Mouse (Mus musculus) ES-CJ7 (cell line): ENCODE data around the gene Fhl3.
"Not testable (repeated sequence)": the region's sequence is repeated elsewhere in the genome, so short reads cannot be mapped to it uniquely, and the experiment has no call there.

Experiments used
- DNase-seq: peaks from one replicate; pipeline ENCODE4 v3.0.0; 2011; ENCODE audit warnings: low read depth, low spot score

The Fhl3 gene

DNA sequence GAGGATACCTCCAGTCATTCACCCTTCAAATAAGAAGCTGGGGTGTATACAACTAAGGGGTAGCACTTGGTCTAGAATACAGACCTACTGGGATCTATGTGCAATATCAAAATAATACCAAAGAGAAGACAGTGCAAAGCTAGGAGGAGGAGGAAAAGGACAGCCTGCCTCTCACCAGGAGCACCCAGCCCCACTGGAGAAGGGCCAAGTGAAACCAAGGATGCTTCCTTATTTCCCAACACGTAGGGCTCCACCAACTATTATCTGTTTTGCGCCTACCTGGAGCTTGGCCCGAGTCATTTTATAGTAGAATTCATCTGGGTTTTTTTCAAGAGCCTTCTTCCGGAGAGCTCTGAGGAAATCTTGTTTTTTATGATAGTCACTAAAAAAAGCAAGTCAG, 17.0 kb upstream of the Fhl3 start:
- DNase-seq, result no peak

DNA sequence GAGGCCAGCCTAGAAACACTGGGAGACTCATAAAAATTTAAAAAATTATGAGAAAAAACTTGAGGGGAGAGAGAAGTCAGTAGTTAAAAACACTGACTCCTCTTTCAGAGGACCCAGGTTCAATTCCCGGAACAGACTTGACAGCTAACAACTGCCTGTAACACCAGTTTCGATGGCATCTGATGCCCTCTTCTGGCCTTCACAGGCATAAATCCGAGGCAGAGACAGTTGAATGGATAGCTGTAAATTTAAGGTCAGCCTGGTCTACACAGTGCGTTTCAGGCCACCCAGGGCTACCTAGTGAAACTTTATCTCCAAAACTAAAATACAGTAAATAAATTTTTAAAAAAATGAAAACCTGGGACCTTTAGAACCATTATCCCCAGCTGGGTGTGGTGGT, 15.5 kb upstream of the Fhl3 start:
- no peak for DNase-seq

DNA sequence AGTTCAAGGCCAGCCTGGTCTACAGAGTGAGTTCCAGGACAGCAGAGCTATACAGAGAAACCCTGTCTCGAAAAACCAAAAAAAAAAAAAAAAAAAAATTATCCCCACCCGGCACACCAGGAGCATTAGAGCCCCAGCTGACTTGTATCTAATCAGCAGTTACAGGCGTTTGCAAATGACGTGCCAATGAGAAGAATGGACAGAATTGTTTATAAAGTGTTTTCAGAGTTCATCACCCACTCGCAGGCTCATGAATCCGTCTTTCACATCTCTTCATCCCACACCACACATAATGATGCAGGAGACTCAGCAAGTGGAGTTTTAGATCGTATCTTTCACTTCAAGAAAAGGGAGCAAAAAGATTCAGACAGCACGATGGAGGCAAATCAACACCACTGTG, 15.0 kb upstream of the Fhl3 start:
- no peak for DNase-seq

DNA sequence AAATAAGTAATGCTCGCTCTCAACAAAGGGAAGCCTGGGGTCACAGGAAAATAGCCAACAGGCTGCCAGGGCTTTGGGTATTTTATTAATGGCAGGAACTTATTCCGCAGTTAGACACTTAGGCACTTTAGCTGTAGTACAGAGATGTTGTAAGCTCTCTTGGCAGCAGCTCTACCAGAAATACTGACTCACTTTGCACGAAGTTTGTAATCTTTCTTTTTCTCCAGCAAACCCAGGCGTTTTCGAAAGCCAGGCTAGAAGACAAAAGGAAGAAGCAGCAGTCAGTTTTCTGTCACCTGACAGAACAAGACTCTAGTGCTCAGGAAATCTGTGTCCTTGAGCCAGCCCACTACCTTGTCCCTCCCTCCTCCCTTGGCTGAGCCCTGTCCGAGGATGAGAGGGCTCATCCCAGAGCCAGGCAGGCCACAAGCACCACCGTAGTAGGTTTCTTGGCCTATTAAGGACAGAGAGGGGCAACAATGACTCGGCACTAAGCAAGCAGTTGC, 14.6 kb upstream of the Fhl3 start:
- DNase-seq, result no peak

DNA sequence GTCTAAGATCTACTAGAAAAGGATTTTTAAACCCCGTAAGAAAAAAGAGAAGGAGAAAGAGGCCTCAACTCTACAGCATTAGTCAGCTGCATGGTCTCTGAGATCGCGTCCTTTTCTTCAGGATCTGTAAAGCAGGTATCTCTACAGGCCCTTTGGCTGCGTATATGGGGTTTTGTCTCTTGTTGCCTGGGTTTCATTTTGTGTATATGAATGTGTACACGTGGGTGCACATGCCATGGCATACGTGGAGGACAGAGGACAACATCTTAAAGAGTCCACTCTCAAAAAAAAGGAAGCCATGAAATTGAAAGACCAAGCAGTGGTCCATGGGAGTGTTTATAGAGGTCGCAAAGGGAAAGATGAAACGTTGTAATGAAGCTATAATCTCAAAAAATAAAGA, 9.0 kb upstream of the Fhl3 start:
- DNase-seq, result no peak

DNA sequence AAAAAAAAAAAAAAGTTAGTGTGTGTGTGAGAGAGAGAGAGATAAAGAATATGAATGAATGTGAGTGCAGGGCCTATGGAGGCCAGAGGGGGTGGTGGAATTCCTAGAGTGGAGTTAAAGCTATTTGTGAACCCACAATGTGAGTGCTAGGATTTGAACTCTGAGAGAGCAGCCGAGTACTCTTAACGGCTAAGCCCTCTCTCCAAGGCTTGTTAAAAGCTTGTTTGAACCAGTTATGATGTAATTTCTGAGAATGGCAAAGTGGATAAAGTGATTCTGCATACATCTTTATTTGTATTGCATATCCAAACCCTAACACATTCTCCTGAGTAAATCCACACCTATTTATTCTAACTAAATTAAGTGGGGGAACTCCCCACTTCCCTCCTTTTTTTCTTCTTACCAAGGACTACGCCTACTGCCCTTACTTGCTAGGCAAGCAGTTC, 8.1 kb upstream of the Fhl3 start:
- no peak for DNase-seq

DNA sequence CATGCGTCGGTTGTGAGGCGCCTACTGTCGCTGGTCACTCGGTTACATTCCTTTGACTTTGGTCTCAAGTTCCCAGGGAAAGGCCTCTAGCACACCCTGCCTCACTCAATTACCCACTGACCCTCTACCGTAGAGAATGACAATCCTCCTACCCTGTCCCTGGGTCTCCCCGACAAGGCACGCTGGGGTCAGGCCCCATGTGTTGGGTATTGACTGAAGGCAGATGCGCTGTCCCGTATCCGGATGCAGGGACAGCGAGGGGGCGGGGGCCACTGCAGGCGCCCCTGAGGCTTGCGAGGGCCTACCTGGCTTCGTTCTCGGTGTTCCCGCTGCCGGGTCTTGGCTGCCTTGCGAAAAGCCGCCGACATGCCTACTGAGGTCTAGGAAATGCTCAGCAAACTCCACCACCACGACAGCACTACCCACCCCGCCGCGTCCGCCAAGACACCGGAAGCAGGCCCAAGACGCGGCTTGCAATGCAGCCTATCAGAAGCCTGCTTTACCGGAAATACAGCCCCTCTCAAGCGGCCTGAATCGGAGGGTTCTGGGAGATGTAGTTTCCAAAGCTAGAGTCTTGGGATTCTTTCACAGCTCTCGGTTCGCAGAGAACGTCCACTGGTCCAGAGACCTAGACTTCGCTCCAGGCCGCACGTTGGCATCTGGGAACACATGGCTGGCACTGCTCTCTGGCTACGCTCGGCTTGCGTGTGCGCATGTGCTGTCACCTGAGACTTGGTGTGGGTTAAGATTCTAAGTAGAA, 7.2 kb upstream of the Fhl3 start, which contains the start of gene Utp11:
Gene Utp11, minus strand, starts transcription at position 466 of the 760 bp plus-strand sequence.
- peak; percentile 93 for DNase-seq

DNA sequence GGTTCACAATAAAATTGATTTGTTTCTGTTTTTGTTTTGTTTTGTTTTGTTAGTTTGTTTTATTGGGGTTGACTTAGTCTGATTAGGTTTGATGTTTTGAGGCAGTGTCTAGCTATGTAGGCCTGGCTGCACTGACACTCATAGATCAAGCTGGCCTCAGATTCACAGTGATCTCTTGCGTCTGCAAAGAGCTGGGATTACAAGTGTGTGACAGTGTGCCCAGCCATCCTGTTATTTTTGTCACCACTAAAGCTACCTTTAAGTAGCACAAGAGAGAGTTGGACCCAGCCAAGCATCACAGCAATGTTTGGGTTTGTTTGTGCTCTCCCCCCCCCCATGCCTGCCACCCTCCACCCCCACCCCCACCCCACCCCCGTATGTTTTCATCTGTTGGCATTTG, 5.9 kb upstream of the Fhl3 start:
- no peak for DNase-seq

DNA sequence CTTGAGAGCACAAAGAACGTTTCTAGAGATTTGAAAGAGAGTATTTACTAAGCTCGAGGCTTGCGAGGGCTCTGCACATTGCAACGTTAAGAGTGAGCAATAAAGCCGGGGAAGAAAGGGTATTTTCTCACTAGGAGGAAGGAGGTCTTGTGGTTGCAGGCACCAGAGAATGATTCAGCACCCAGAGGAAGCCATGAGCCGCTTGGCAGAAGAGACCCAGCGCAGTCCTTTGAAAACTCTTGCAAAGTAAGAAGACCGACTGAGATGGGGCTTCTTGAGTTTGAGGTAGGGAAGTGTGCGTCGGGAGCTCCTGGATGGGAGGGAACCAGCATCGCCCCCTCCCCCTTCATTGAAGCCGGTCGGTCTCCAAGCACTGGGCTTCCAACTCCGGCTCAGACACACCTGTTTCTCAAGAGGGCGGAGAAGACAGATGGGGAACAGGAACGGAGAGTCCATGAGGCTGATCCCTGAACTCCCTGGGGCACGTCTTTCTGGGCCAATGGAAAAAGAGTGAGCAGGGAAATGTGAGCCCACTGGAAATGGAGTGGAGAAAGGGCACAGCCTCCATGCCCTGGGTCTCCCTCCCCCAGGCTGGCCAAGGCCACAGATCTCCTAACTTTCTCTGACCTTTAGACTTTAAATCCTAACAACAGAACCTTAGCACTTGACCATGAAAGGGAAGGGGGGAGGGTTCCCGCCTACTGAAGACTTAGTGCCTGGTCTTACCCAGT, 4.5 kb upstream of the Fhl3 start:
- DNase-seq, result peak; percentile 70

DNA sequence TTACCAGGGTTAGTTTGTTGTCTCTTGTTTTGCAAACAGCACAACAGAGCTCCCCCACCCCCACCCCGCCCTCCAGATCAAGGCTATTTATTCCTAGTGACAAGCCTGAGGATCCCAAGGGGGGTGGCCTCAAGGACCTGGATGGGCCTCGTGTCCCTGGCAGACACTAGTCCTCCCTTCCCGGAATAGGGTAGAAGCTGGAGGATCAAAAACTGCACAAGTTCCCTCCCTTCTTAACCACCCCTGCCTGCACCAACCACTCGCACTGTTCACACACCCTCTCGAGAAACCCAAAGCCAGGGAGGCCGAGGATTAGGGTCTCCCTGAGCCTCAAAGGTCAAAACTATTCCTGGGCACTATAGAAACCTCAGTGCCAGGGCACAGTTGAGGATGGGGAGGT, 710 bp upstream of the Fhl3 start:
- DNase-seq, result no peak

DNA sequence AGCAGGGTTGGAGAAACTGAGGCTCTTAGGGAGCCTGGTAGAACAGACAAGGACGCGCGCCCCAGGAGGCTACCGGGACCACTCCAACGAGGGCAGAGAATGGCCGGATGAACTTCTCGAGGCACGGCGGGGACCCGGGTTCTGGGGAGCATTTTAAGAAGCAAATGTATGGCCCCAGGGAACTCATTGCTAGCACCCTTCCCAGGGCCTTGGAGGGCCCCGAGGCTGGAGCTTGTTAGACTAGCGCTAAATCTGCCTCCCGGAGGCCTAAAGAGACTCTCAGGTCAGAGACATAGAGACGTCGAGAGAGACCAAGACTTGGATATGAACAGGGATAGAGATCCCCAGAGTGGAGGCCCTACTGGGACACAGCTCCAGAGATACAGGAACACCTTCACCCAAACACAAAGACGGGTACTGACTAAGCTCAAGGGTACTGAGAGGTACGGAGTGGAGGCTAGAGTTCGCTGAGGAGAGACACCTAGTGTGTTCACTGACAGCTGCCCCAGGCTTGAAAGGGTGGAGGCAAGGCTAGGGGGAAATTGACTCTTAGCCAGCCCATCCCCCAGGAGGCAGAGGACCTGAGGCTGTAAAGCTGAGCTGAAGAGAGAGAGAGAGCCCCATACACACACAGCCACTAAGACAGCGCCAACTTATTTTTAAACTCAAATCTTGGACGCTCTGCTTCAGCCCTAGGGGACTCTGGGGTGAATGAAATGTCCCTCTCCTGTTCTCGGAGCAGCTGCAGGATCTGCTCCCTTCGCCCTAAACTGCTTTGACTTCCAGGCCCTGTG, 748 bp downstream of the Fhl3 start:
- peak; percentile 72 for DNase-seq

DNA sequence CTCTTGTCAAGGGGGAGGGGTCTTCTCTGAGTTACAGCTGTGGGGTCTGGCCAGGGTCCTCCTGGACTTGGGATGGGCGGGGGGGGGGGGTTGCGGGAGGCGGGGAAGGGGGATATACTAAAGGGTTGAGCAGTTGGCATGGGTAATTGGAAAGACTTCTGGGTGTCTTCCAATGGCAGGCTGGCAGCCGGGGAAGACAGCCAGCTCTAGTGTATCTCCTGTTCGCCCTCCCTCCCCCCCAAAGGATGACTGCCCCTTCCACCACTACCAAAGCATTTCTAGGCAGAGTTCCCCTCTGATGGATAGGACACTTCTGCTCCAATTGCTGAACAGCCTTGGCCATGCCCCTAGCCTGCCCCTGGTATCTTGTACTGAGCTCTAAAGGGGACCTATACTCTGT, 1.4 kb downstream of the Fhl3 start:
- no peak for DNase-seq

DNA sequence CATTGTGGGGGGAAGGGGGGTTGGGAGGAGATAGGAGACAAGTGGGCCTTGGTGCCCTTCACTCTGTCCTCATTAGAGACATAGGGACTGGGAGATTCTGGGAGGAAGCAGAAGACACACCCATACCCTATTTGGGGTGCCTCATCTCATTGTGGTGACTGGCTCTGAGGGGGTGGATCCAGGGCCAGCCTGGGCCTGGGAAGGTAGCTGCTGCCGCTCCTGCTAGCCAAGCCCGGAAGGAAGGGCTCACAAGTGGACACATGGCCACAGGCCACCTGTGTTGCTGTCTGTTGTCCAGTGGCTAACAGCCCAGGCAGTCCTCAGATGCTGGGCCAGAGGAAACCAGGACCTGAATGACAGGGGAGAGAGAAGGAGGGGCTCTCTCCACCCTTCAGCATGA, 2.9 kb downstream of the Fhl3 start:
- DNase-seq, result peak; percentile 25

DNA sequence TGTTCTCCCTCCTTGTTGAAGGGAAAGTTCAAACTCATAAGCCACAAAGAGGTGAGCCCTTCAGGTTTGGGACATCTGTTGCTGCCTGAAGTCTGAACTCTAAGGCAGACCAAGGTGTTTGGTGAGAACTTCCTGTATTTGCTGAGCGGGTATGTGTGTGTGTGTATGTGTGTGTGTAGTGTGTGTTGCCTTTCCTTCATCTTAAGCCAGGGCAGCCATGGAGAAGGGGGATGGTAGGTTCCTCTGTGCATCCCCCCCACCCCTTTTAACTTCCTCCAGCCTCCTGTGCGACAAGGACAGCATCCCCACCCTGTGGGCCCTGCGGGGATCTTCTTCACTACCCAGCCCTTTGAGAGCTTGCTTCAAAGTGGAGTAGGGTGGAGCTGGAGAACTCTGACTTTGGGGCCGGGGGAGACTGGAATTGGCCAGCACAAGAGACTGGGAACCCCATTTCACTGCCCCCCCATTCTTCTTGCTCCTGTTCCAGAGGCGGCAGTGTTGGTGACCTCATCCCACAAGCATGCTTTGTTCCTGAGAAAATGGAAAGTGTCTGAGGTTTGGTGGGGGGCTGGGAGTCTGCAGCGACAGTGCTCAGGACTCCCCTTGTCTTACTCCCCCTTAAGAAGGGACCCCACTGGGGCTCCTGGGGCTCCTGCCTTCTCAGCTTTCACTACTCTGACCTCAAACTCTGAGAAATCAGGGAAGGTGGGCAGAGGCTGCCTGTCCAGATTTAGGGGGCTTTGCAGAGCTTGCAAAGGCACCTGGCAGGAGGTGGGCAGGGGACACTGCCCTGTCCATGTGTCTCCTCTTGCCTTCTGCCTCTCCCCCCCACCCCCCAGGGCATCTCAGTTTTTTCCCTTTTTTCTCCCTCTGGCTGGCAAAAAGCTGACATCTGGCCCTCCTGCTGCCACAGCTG, 3.6 kb downstream of the Fhl3 start:
- peak; percentile 83 for DNase-seq

DNA sequence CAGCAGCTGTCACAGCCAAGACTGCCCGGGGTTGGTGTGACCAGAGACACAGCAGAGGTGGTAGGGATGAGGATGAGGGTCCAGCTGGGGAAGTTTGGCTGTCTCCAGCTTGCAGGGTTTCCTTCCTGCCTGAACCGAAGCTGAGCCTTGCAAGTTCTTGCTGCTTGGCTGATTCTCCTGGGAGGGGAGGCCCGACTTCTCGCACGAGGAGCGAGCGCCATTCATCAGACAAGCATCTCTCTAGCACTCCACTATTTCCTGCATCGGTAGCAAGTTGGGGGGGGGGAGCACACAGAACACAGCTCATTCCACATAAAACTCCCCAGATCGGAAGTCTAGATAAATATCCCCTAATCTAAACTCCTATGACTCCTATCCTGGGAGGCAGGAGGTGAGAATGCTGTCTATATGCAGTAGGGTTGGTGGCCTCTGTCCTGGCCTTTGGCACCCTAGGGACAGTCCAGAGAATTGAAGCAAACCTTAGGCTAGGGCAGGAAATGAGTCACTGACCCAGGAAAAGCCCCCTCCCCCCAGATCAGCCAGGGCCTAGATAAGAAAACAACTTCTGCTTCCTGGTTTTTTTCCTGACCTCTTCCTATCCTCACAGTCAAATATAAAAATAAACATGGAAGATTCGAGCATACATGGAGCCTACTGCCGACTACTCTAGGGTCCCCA, 4.4 kb downstream of the Fhl3 start:
- DNase-seq, result no peak

DNA sequence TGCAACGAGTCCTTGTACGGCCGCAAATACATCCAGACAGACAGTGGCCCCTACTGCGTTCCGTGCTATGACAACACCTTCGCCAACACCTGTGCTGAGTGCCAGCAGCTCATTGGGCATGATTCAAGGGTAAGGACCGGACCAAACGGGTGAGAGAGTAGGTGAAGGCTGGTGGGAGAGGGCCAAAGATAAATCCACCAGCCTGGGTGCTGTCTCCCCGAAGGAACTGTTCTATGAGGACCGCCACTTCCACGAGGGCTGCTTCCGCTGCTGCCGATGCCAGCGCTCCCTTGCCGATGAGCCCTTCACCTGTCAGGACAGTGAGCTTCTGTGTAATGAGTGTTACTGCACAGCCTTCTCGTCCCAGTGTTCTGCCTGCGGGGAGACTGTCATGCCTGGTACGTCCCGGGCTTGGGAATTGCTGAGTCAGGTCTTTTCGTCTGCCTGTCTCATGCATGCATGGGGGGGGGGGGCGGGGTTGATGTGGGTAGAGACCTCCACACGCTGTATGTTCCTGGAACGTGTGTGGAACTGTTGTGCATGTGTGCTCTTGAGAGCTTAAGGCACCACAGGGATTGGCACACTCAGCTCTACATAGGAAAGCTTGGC, 5.3 kb downstream of the Fhl3 start:
- no peak for DNase-seq

DNA sequence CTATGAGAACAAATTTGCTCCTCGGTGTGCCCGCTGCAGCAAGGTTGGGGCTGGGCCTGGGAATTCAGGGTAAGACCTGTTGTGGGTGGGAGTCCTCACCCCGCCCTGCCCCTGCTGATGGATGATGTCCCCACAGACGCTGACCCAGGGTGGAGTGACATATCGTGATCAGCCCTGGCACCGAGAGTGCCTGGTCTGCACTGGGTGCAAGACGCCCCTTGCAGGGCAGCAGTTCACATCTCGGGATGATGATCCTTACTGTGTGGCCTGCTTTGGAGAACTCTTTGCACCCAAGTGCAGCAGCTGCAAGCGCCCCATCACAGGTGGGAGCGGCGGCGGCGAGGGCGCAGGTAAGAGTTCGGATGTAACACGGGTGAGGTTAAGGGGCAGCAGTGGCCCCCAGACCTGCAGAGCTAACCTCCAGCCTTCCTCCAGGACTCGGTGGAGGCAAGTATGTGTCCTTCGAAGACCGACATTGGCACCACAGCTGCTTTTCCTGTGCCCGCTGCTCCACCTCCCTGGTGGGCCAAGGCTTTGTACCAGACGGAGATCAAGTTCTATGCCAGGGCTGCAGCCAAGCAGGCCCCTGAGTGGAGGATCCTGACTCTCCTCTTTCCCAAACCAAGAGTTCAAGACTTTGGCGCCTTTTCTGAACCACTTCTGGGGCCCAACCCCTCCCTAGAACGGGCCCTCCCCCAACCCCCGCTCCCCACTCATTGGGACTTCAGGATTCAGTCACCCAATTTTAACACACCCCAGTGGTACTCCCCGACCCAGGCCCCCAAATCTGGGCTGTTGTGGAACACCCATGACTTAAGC, 7.1 kb downstream of the Fhl3 start:
- DNase-seq, result not testable (repeated sequence)

DNA sequence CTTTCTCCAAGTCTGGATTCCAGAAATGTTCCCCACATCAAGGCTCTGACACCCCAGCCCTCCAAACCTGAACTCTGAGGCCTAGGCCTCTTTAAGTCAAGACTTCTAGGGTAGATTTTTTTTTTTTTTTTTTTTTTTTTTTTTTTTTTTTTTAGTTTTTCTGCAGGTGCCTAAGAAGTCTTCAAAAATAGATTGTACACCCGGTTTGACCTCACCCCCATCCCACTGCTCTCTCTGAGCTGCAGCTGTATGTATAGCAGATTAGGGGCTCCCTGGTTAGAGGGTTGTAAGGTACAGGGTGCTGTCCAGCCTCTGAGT, 7.7 kb downstream of the Fhl3 start:
- DNase-seq, result not testable (repeated sequence)
